ENCODE assay signal across 20 mouse cellular contexts in the genomic region with DNA sequence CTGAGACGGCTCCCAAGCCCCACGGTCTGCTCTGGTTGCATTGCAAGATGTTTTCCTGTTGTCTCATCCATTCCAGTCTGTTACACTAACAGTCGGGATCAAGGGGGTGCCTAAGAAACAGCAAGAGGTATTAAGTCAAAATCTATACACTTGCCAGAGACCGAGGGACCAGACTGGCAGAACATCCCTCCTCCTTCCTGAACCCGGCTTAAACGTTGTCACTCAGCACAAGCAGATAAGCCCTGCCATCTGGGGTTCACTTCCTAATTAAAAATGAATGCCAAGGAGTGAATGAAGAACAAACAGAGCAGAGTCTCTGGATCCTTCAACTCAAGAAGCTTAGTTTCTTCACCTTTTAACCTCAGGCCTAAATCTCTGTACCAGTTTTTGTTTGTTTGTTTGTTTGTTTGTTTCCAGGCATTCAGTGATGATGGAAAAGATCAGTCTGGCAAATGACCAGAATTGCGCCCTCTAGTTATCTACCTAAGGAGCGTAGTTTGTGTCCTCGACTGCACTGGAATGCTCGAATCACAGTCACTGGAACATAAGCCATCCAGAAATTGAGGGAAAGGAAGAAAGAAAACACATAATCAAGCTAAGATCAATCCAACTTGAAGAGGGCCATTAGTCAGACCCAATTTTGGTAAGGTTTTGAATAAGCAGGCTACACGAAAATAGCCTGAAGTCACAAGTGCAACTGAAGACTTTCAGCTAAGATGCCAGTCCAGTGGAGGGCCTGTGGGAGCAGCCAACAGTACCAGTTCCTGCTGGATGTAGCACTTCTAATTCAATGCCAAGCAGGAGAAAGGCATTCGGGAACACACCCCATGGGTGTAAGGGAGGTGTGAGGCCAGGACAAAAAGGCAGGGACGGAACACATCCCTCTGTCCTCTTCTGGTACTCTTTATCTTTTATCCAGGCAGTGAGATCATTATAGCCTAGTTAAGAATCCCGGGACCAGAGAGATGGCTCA. TPM values are rescaled to one million over a fixed set of nuclear protein-coding genes. Genes with fewer than 3 reads are reported as not detected.
DNase-seq lines count a peak whose midpoint lies in the region; ATAC-seq and TF ChIP-seq lines count a peak whose summit lies in the region.
"Had no signal": no experiment of that assay in that cellular context is flagged by ENCODE, and none has a peak within 500 bp of the region (broad histone marks: within the 10 kb centered on the region; RNA-seq: fewer than 3 reads in every experiment).

No protein-coding gene starts in this region.

- H3K9me3 ChIP-seq in forebrain, embryonic 13.5 days (replicated peaks), result no peaks in the 10 kb centered on the region
- no peaks in the 10 kb centered on the region for H3K9me3 ChIP-seq in forebrain, embryonic 15.5 days
- H3K9me3 ChIP-seq in heart, postnatal 0 days (replicated peaks; ENCODE audit: control insufficient read depth, low read length), result no peaks in the 10 kb centered on the region
- H3K9me3 ChIP-seq: embryonic facial prominence, embryonic 12.5 days; neural tube, embryonic 12.5 days had no signal

- WGBS in forebrain, embryonic 13.5 days, result 77% methylated on average over 14 of the region's 14 CpGs
- 73% methylated on average over 14 of the region's 14 CpGs for WGBS in forebrain, embryonic 15.5 days
- WGBS in heart, postnatal 0 days, result 43% methylated on average over 14 of the region's 14 CpGs

- DNase-seq in heart, postnatal 0 days (ENCODE audit: low spot score), result no peak
- DNase-seq in heart, postnatal 36 days, result no peak
- peak; percentile 18 for DNase-seq in R1 (ENCODE audit: low read depth, low spot score)
- DNase-seq in left cerebral cortex, postnatal 4 days, result no peak
- DNase-seq: gastrocnemius, adult 2 months; kidney, adult 8-10 months; layer of hippocampus, postnatal 36 days; liver; liver, postnatal 0 days; lung, postnatal 14 days; right cerebral cortex, postnatal 25 days had no signal

- ATAC-seq in forebrain, embryonic 13.5 days, result 0 out of 2 replicates have a peak, but pooled peaks have one; percentile 9
- no peak for ATAC-seq in forebrain, embryonic 15.5 days (replicated peaks)
- no peak for ATAC-seq in heart, postnatal 0 days (ENCODE audit: insufficient read depth, low read depth)
- ATAC-seq: liver, postnatal 0 days had no signal

- no peak overlapping the region for H3K4me2 ChIP-seq in forebrain, embryonic 13.5 days
- no peak overlapping the region for H3K4me2 ChIP-seq in forebrain, embryonic 15.5 days (replicated peaks)
- no peak overlapping the region for H3K4me2 ChIP-seq in heart, postnatal 0 days (ENCODE audit: low read depth, low read length)
- H3K4me2 ChIP-seq: embryonic facial prominence, embryonic 12.5 days; neural tube, embryonic 12.5 days had no signal

- peaks cover 11% of the 10 kb centered on the region for H3K4me1 ChIP-seq in forebrain, embryonic 13.5 days
- 0 out of 2 replicates have a peak, but pooled peaks cover 4% of the 10 kb centered on the region for H3K4me1 ChIP-seq in forebrain, embryonic 15.5 days
- peaks cover 51% of the 10 kb centered on the region for H3K4me1 ChIP-seq in heart, postnatal 0 days (ENCODE audit: control insufficient read depth, insufficient read depth)
- H3K4me1 ChIP-seq in brown adipose tissue, adult 24 weeks (ENCODE audit: control insufficient read depth, insufficient read depth, insufficient read length, low read length), result peaks cover 3% of the 10 kb centered on the region; the same call in 1 of the 2 replicates
- H3K4me1 ChIP-seq: megakaryocyte, embryonic 14.5 days had no signal

- no peak overlapping the region for H3K9ac ChIP-seq in forebrain, embryonic 13.5 days
- no peak overlapping the region for H3K9ac ChIP-seq in forebrain, embryonic 15.5 days (replicated peaks)
- H3K9ac ChIP-seq in heart, postnatal 0 days (replicated peaks; ENCODE audit: low read depth, low read length), result no peak overlapping the region
- H3K9ac ChIP-seq: embryonic facial prominence, embryonic 12.5 days; liver, postnatal 0 days; neural tube, embryonic 12.5 days had no signal

- H3K36me3 ChIP-seq in forebrain, embryonic 13.5 days (ENCODE audit: poor library complexity, severe bottlenecking), result no peaks in the 10 kb centered on the region
- H3K36me3 ChIP-seq in forebrain, embryonic 15.5 days, result no peaks in the 10 kb centered on the region
- H3K36me3 ChIP-seq in heart, postnatal 0 days (replicated peaks; ENCODE audit: control insufficient read depth, insufficient read depth, low read length), result peaks cover 6% of the 10 kb centered on the region; the same call in 1 of the 2 replicates
- H3K36me3 ChIP-seq: embryonic facial prominence, embryonic 12.5 days; neural tube, embryonic 12.5 days had no signal

- no peak overlapping the region for H3K27ac ChIP-seq in forebrain, embryonic 13.5 days
- no peak overlapping the region for H3K27ac ChIP-seq in forebrain, embryonic 15.5 days (replicated peaks)
- H3K27ac ChIP-seq in heart, postnatal 0 days (ENCODE audit: low read depth), result peak overlapping the region; percentile 59; the same call in 1 of the 2 replicates
- peak overlapping the region; percentile 99 for H3K27ac ChIP-seq in brown adipose tissue, adult 24 weeks (replicated peaks; ENCODE audit: low read depth, low read length)
- H3K27ac ChIP-seq: embryonic facial prominence, embryonic 12.5 days; gastrocnemius, adult 2 months; neural tube, embryonic 12.5 days; stomach, postnatal 0 days had no signal

- TF ChIP-seq EP300 in heart, postnatal 0 days (IDR thresholded peaks at IDR 0.05; ENCODE audit: low read depth), result no peak

- H3K4me3 ChIP-seq in forebrain, embryonic 13.5 days, result no peak overlapping the region
- H3K4me3 ChIP-seq in forebrain, embryonic 15.5 days, result no peak overlapping the region
- no peak overlapping the region for H3K4me3 ChIP-seq in heart, postnatal 0 days (ENCODE audit: low read depth, low read length)
- no peak overlapping the region for H3K4me3 ChIP-seq in brown adipose tissue, adult 24 weeks (ENCODE audit: insufficient read depth, low read depth, low read length)
- H3K4me3 ChIP-seq: embryonic facial prominence, embryonic 12.5 days; gastrocnemius, adult 2 months; megakaryocyte, embryonic 14.5 days; neural tube, embryonic 12.5 days had no signal

- TF ChIP-seq CTCF in heart, postnatal 0 days (IDR thresholded peaks at IDR 0.05; ENCODE audit: low read depth), result no peak

- intact Hi-C loops in heart, postnatal 36 days (cut with DNase I), result no loop called here
- intact Hi-C loops in left cerebral cortex, postnatal 4 days (cut with DNase I), result no loop called here

- no peaks in the 10 kb centered on the region for H3K27me3 ChIP-seq in forebrain, embryonic 13.5 days
- H3K27me3 ChIP-seq in forebrain, embryonic 15.5 days, result no peaks in the 10 kb centered on the region
- no peaks in the 10 kb centered on the region for H3K27me3 ChIP-seq in heart, postnatal 0 days (ENCODE audit: control insufficient read depth, insufficient read depth, low read length)
- H3K27me3 ChIP-seq: embryonic facial prominence, embryonic 12.5 days; megakaryocyte, embryonic 14.5 days; neural tube, embryonic 12.5 days had no signal

RNA-seq across cellular contexts. Expression of gene Ryr2, which starts 36.3 kb away (rescaled TPM):
- polyA plus RNA-seq in forebrain, embryonic 13.5 days (2015; fragmentation: Nextera tagmentation; extraction: Ambion mirVana), result 0.53 and 1.2 TPM in 2 replicates
- polyA plus RNA-seq in forebrain, embryonic 15.5 days (2015; fragmentation: Nextera tagmentation; extraction: Ambion mirVana), result 1.1 and 1.5 TPM in 2 replicates
- 317 and 396 TPM in 2 replicates for total RNA-seq in heart, postnatal 0 days (2014; rRNA removed; ENCODE audit: low replicate concordance)
- 48.2 and 61.4 TPM in 2 replicates for polyA plus RNA-seq in heart, postnatal 0 days (2015; fragmentation: Nextera tagmentation; extraction: Ambion mirVana)
- 1,000 to 10,000 TPM in 1 of 2 experiments, 100 to 1,000 TPM in 1; 988 to 1,013 TPM for total RNA-seq in heart, postnatal 36 days (2021)
- polyA plus RNA-seq in brown adipose tissue, adult 24 weeks (2012; ENCODE audit: insufficient read depth, insufficient read length, missing spikeins), result 1.2 and 2.0 TPM in 2 replicates
- 10 to 100 TPM; 89.2 to 97.4 TPM for total RNA-seq in left cerebral cortex, postnatal 4 days (2021)
- total RNA-seq: common myeloid progenitor, adult 5-6 weeks; granulocyte monocyte progenitor cell, adult 5-6 weeks had no signal

Comparison
In these comparisons a context has a peak if more than half of its experiments do, and no peak if none do; other contexts are left out.
1. H3K27ac ChIP-seq: peak in heart, postnatal 0 days (single experiment) and brown adipose tissue, adult 24 weeks (single experiment); none in forebrain, embryonic 13.5 days (single experiment) and forebrain, embryonic 15.5 days (single experiment).
2. RNA of gene Ryr2, which starts 36.3 kb away (polyA plus RNA-seq): 48.2 to 61.4 TPM in heart, postnatal 0 days; 1.2 to 2.0 TPM in brown adipose tissue, adult 24 weeks, 1.1 to 1.5 TPM in forebrain, embryonic 15.5 days and 0.53 to 1.2 TPM in forebrain, embryonic 13.5 days; every median in the first group is over 10 times any median in the second.